Comparison of ENCODE assay signal across 8 mouse cellular contexts in genomic region chr3:54797211-54797610, GRCm38 (mm10). TPM values are rescaled to one million over a fixed set of nuclear protein-coding genes. Genes with fewer than 3 reads are reported as not detected.
DNase-seq lines count a peak whose midpoint lies in the region; ATAC-seq and TF ChIP-seq lines count a peak whose summit lies in the region.

No protein-coding gene starts in this region.

- peak; percentile 88 for ATAC-seq in hematopoietic stem cell, adult 5-6 weeks (replicated peaks in 1 of 2; ENCODE audit: insufficient read depth in 1 of 2, low FRiP score in 2 of 2, low TSS enrichment in 1 of 2, low read depth in 1 of 2, poor library complexity in 2 of 2, severe bottlenecking in 2 of 2)
- peak; percentile 81 for ATAC-seq in lung, postnatal 0 days

- H3K27ac ChIP-seq in embryonic fibroblast, embryonic 13.5 days (ENCODE audit: insufficient read depth, low read length) = no peak overlapping the region
- H3K27ac ChIP-seq in lung, postnatal 0 days (ENCODE audit: low read length) = no peak overlapping the region

- 36% methylated on average over 16 of the region's 16 CpGs for WGBS in lung, postnatal 0 days

- no peak for TF ChIP-seq POLR2A in embryonic fibroblast, embryonic 13.5 days (IDR thresholded peaks at IDR 0.05; ENCODE audit: low read depth, low read length)

- H3K4me3 ChIP-seq in embryonic fibroblast, embryonic 13.5 days (ENCODE audit: insufficient read depth, low read length) = no peak overlapping the region
- H3K4me3 ChIP-seq in lung, postnatal 0 days (ENCODE audit: low read depth, low read length) = no peak overlapping the region

- no peak overlapping the region for H3K9ac ChIP-seq in lung, postnatal 0 days (replicated peaks; ENCODE audit: low read depth)

- no peaks in the 10 kb centered on the region for H3K36me3 ChIP-seq in lung, postnatal 0 days (ENCODE audit: insufficient read depth, low read length)

- no peaks in the 10 kb centered on the region for H3K9me3 ChIP-seq in lung, postnatal 0 days (ENCODE audit: low read length)

- peak; percentile 77 for TF ChIP-seq CTCF in embryonic fibroblast, embryonic 13.5 days (IDR thresholded peaks at IDR 0.05; ENCODE audit: borderline replicate concordance, insufficient read depth, low read length)
- peak; percentile 81 for TF ChIP-seq CTCF in lung, postnatal 0 days (IDR thresholded peaks at IDR 0.05)

- no peaks in the 10 kb centered on the region for H3K4me1 ChIP-seq in embryonic fibroblast, embryonic 13.5 days (ENCODE audit: control insufficient read depth, insufficient read depth, low read length)
- no peaks in the 10 kb centered on the region for H3K4me1 ChIP-seq in lung, postnatal 0 days (ENCODE audit: insufficient read depth, low read depth, low read length)

- H3K4me2 ChIP-seq in lung, postnatal 0 days (replicated peaks; ENCODE audit: low read depth, low read length) = no peak overlapping the region

- no peak for TF ChIP-seq EP300 in lung, postnatal 0 days (IDR thresholded peaks at IDR 0.05)

- peak; percentile 91 for DNase-seq in ES-CJ7 (ENCODE audit: low read depth, low spot score)
- peak; percentile 40 for DNase-seq in adrenal gland, adult 8-10 months
- peak; percentile 66 to 73 for DNase-seq in layer of hippocampus, postnatal 10 days (ENCODE audit: low spot score in 2 of 2)
- peak; percentile 67 for DNase-seq in lung, postnatal 0 days (ENCODE audit: low spot score)
- peak; percentile 58 for DNase-seq in ovary, postnatal 36 days (ENCODE audit: low spot score)
- DNase-seq in adipocyte (ENCODE audit: low spot score) = no peak

- no peaks in the 10 kb centered on the region for H3K27me3 ChIP-seq in lung, postnatal 0 days (replicated peaks; ENCODE audit: insufficient read depth, low read length)

RNA-seq across cellular contexts. Expression of gene Rfxap, which starts 10.4 kb away (rescaled TPM):
- 10 to 100 TPM; 25.4 to 38.6 (median 31.6) TPM for total RNA-seq in adrenal gland, adult 8-10 months (2022)
- polyA plus RNA-seq in embryonic fibroblast, embryonic 13.5 days (2011; ENCODE audit: insufficient read length, low read depth, missing spikeins) = 11.4 and 18.5 TPM in 2 replicates
- 46.5 and 75.5 TPM in 2 replicates for total RNA-seq in hematopoietic stem cell, adult 5-6 weeks (2017)
- 10 to 100 TPM; 51.6 to 59.3 TPM for total RNA-seq in layer of hippocampus, postnatal 10 days (2021)
- polyA plus RNA-seq in lung, postnatal 0 days (2015; fragmentation: Nextera tagmentation; extraction: Ambion mirVana) = 22.4 and 24.9 TPM in 2 replicates

RNA-seq across cellular contexts. Expression of gene Smad9, which starts 41.8 kb away (rescaled TPM):
- total RNA-seq in adrenal gland, adult 8-10 months (2022) = 10 to 100 TPM; 26.9 to 55.8 (median 28.7) TPM
- polyA plus RNA-seq in embryonic fibroblast, embryonic 13.5 days (2011; ENCODE audit: insufficient read length, low read depth, missing spikeins) = 1.3 and 1.5 TPM in 2 replicates
- not detected in 2 replicates for total RNA-seq in hematopoietic stem cell, adult 5-6 weeks (2017)
- 1 to 10 TPM; 4.4 to 4.5 TPM for total RNA-seq in layer of hippocampus, postnatal 10 days (2021)
- 1.4 and 1.7 TPM in 2 replicates for polyA plus RNA-seq in lung, postnatal 0 days (2015; fragmentation: Nextera tagmentation; extraction: Ambion mirVana)

Comparison
In these comparisons a context has a peak if more than half of its experiments do, and no peak if none do; other contexts are left out.
1. RNA of gene Smad9, which starts 41.8 kb away (total RNA-seq): 26.9 to 55.8 TPM in adrenal gland, adult 8-10 months; 4.4 to 4.5 TPM in layer of hippocampus, postnatal 10 days and not detected in hematopoietic stem cell, adult 5-6 weeks; every median in the first group is over 4 times any median in the second.